Mouse (Mus musculus): ENCODE data around the gene 9230112D13Rik. TPM values are rescaled to one million over a fixed set of nuclear protein-coding genes. Genes with fewer than 3 reads are reported as not detected.

The 9230112D13Rik gene
- polyA plus RNA-seq, 1 experiment from 2014 or later = not detected

DNA sequence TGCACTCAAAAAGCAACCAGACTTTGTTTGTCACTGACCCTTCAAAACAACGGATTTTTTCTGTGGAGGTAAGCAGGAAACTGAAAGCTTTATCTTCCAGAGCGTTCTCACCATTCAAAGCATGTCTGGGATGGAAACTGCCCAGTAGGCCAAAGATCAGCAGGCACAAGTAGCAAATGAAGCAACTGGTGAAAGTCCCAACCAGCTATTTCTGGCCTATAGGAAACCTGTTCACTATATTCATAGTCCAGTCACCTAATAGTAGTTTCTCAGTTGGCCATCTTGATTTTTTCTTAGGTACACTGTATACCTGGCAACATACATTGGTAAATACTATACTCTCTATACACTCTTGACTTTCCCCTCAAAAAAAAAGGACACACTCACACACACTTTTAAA lies 32.7 kb downstream of the 9230112D13Rik start:
- ATAC-seq (ENCODE audit: insufficient number of reproducible peaks, low FRiP score, low TSS enrichment, low read depth) (no peak), DNase-seq (ENCODE audit: low spot score) (no peak)
- Histone ChIP-seq H3K4me2 (ENCODE audit: low read depth, severe bottlenecking) (no peak overlapping the region), H3K4me1 (ENCODE audit: control insufficient read depth, insufficient read depth, low read length) (no peaks in the 10 kb centered on the region), H3K9me3 (ENCODE audit: control insufficient read depth, low read length) (no peaks in the 10 kb centered on the region), H3K36me3 (ENCODE audit: control insufficient read depth, insufficient read depth, low read length) (peaks cover 2% of the 10 kb centered on the region; the same call in 1 of the 2 replicates), H3K4me3 (ENCODE audit: low read depth, low read length) (no peak overlapping the region), H3K9ac (ENCODE audit: low read length) (no peak overlapping the region), H3K27ac (replicated peaks; ENCODE audit: low read depth, low read length) (no peak overlapping the region), H3K27me3 (ENCODE audit: control insufficient read depth, insufficient read depth, low read length) (no peaks in the 10 kb centered on the region)
- WGBS = 80% methylated on average over 2 of the region's 2 CpGs

GRCm38 (mm10) chr14:34486169-34486568 lies 36.4 kb downstream of the 9230112D13Rik start:
- 71% methylated on average over 8 of the region's 8 CpGs for WGBS
- H3K4me1 ChIP-seq (ENCODE audit: control insufficient read depth, insufficient read depth, low read length) = no peaks in the 10 kb centered on the region
- H3K27ac ChIP-seq (replicated peaks; ENCODE audit: low read depth, low read length) = no peak overlapping the region
- H3K4me3 ChIP-seq (ENCODE audit: low read depth, low read length) = no peak overlapping the region
- no peaks in the 10 kb centered on the region for H3K9me3 ChIP-seq (ENCODE audit: control insufficient read depth, low read length)
- ATAC-seq (ENCODE audit: insufficient number of reproducible peaks, low FRiP score, low TSS enrichment, low read depth) = no peak
- H3K9ac ChIP-seq (ENCODE audit: low read length) = no peak overlapping the region
- H3K36me3 ChIP-seq (ENCODE audit: control insufficient read depth, insufficient read depth, low read length) = no peaks in the 10 kb centered on the region
- H3K4me2 ChIP-seq (ENCODE audit: low read depth, severe bottlenecking) = no peak overlapping the region
- H3K27me3 ChIP-seq (ENCODE audit: control insufficient read depth, insufficient read depth, low read length) = no peaks in the 10 kb centered on the region
- DNase-seq (ENCODE audit: low spot score) = no peak

GRCm38 (mm10) chr14:34483469-34484341 lies 38.9 kb downstream of the 9230112D13Rik start:
- no peak for DNase-seq (ENCODE audit: low spot score)
- Histone ChIP-seq H3K27me3 (ENCODE audit: control insufficient read depth, insufficient read depth, low read length) (no peaks in the 10 kb centered on the region), H3K9ac (ENCODE audit: low read length) (no peak overlapping the region), H3K27ac (replicated peaks; ENCODE audit: low read depth, low read length) (no peak overlapping the region), H3K9me3 (ENCODE audit: control insufficient read depth, low read length) (no peaks in the 10 kb centered on the region), H3K4me3 (ENCODE audit: low read depth, low read length) (no peak overlapping the region), H3K4me1 (ENCODE audit: control insufficient read depth, insufficient read depth, low read length) (no peaks in the 10 kb centered on the region), H3K4me2 (ENCODE audit: low read depth, severe bottlenecking) (no peak overlapping the region), H3K36me3 (ENCODE audit: control insufficient read depth, insufficient read depth, low read length) (no peaks in the 10 kb centered on the region)
- WGBS = 51% methylated on average over 6 of the region's 6 CpGs
- no peak for ATAC-seq (ENCODE audit: insufficient number of reproducible peaks, low FRiP score, low TSS enrichment, low read depth)

DNA sequence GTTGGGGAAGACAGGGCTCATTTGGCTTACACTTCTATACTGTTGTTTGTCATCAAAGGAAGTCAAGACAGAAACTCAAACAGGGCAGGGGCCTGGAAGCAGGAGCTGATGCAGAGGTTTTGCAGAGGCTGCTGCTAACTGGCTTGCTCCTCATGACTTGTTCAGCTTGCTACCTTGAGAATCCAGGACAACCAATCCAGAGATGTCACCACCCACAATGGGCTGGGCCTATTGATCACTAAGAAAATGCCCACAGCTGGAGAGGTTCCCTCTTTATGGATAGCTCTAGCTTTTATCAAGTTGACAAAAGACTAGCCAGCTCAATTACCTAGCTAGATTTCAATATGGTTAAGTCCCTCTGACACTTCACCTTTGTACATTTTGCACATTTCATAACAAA lies 51.0 kb downstream of the 9230112D13Rik start:
- no peak overlapping the region for H3K4me3 ChIP-seq (ENCODE audit: low read depth, low read length)
- H3K27me3 ChIP-seq (ENCODE audit: control insufficient read depth, insufficient read depth, low read length) = no peaks in the 10 kb centered on the region
- no peaks in the 10 kb centered on the region for H3K36me3 ChIP-seq (ENCODE audit: control insufficient read depth, insufficient read depth, low read length)
- H3K27ac ChIP-seq (replicated peaks; ENCODE audit: low read depth, low read length) = no peak overlapping the region
- DNase-seq (ENCODE audit: low spot score) (no peak), ATAC-seq (ENCODE audit: insufficient number of reproducible peaks, low FRiP score, low TSS enrichment, low read depth) (no peak)
- H3K9me3 ChIP-seq (ENCODE audit: control insufficient read depth, low read length) = no peaks in the 10 kb centered on the region
- H3K4me1 ChIP-seq (ENCODE audit: control insufficient read depth, insufficient read depth, low read length) = peaks cover 4% of the 10 kb centered on the region; the same call in 1 of the 2 replicates
- no peak overlapping the region for H3K4me2 ChIP-seq (ENCODE audit: low read depth, severe bottlenecking)
- no peak overlapping the region for H3K9ac ChIP-seq (ENCODE audit: low read length)

- DNase-seq (ENCODE audit: low spot score) = no peak
- Histone ChIP-seq H3K4me1 (ENCODE audit: control insufficient read depth, insufficient read depth, low read length) (no peaks in the 10 kb centered on the region), H3K9me3 (ENCODE audit: control insufficient read depth, low read length) (no peaks in the 10 kb centered on the region), H3K9ac (ENCODE audit: low read length) (no peak overlapping the region), H3K27ac (replicated peaks; ENCODE audit: low read depth, low read length) (no peak overlapping the region), H3K27me3 (ENCODE audit: control insufficient read depth, insufficient read depth, low read length) (no peaks in the 10 kb centered on the region), H3K4me2 (ENCODE audit: low read depth, severe bottlenecking) (no peak overlapping the region), H3K4me3 (ENCODE audit: low read depth, low read length) (no peak overlapping the region), H3K36me3 (ENCODE audit: control insufficient read depth, insufficient read depth, low read length) (no peaks in the 10 kb centered on the region)
- WGBS = 78% methylated on average over 3 of the region's 3 CpGs
- ATAC-seq (ENCODE audit: insufficient number of reproducible peaks, low FRiP score, low TSS enrichment, low read depth) = no peak
Observed at GRCm38 (mm10) chr14:34466291-34466690, 56.3 kb downstream of the 9230112D13Rik start.

Other genes starting within 250 kb of the 9230112D13Rik start
- gene Shld2, start 212.3 kb downstream of the 9230112D13Rik start, polyA plus RNA-seq (2014; fragmentation: Nextera tagmentation; extraction: Ambion mirVana) = 11.7 and 12.7 TPM in 2 replicates
- gene Glud1, start 212.1 kb downstream of the 9230112D13Rik start, polyA plus RNA-seq (2014; fragmentation: Nextera tagmentation; extraction: Ambion mirVana) = 76.3 and 83.7 TPM in 2 replicates
- not detected in 2 replicates for gene Fam25c, start 167.4 kb downstream of the 9230112D13Rik start, polyA plus RNA-seq (2014; fragmentation: Nextera tagmentation; extraction: Ambion mirVana)
- 3.1 and 3.5 TPM in 2 replicates for gene Sncg, start 148.0 kb downstream of the 9230112D13Rik start, polyA plus RNA-seq (2014; fragmentation: Nextera tagmentation; extraction: Ambion mirVana)
- gene Mmrn2, start 147.3 kb downstream of the 9230112D13Rik start, polyA plus RNA-seq (2014; fragmentation: Nextera tagmentation; extraction: Ambion mirVana) = 5.8 and 6.3 TPM in 2 replicates
- gene Bmpr1a, start 19.5 kb downstream of the 9230112D13Rik start, polyA plus RNA-seq (2014; fragmentation: Nextera tagmentation; extraction: Ambion mirVana) = 67.2 and 74.5 TPM in 2 replicates
- gene Ldb3, start 65.9 kb upstream of the 9230112D13Rik start, polyA plus RNA-seq (2014; fragmentation: Nextera tagmentation; extraction: Ambion mirVana) = 0.65 and 0.68 TPM in 2 replicates
- gene Opn4, start 77.3 kb upstream of the 9230112D13Rik start, polyA plus RNA-seq (2014; fragmentation: Nextera tagmentation; extraction: Ambion mirVana) = not detected in 2 replicates
- gene Wapl, start 151.1 kb upstream of the 9230112D13Rik start, polyA plus RNA-seq (2014; fragmentation: Nextera tagmentation; extraction: Ambion mirVana) = 31.8 and 35.3 TPM in 2 replicates